Mouse (Mus musculus) spleen, postnatal 36 days (tissue): Measurements from ENCODE around the gene Yaf2.

Experiments used
- DNase-seq, 2 experiments: peaks; one replicate each; pipeline ENCODE4 v3.0.0; 2022; ENCODE audit warnings: low spot score in 2 of 2, mixed read lengths in 1 of 2

The Yaf2 gene

DNA sequence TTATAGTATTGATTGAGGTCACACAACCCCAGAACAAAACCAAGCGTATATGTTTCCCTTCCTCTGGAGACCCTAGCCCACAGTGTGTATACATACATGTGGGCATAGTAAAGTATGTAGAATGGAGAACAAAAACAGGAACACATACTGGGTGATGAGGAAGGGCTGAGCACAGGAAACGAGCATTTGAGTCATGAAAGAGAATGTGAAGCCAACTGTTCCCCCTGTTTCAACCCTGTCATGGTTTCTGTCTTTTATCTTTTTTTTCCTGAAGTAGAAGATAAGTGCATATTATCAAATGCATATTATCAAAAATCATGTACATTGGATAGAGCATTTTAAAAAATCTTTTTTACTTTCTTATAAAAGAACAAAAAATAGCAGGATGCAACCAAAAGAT, 49.1 kb downstream of the Yaf2 start:
- DNase-seq: no peak

GRCm38 (mm10) chr15:93285244-93285643, 51.5 kb downstream of the Yaf2 start:
- DNase-seq: peak; percentile 19 to 41

DNA sequence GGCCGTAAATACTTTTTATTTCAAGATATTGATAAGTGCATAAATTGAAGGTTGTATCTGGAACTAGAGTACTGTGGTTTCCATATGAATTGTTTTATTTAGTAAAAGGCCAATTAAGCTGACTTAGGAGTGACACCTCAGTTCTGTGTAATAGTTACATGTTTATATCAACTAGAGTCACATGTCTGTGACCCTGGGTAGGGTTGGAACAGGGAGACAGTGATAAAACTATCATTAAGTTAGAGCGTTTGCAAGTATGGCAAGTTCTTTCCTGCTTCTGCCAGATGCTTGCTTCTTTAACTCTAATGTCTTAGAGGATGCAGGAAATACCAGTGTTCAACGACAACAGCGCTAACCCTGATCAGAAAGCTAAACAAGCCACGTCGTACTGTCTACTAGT, 52.4 kb downstream of the Yaf2 start:
- peak in 1 of 2 experiments; percentile 45 for DNase-seq

DNA sequence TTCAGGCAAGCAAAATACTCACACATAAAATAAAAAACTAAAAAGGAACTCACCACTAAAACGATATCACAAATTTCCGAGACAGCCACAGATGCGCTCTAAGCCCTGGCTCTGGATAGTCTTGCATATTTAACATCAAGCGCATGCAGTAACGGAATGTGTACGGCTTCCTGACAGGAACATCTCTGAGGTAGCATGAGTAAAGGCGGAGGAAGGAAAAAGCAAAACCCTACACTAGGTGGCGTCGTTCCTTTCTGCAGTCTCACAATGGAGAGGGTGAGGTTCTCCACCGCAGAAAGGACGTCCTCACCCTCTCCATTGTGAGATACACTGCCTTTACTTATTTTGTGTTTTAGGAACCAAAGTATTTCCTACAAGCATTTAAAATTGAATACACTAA, 53.4 kb downstream of the Yaf2 start:
- no peak for DNase-seq

DNA sequence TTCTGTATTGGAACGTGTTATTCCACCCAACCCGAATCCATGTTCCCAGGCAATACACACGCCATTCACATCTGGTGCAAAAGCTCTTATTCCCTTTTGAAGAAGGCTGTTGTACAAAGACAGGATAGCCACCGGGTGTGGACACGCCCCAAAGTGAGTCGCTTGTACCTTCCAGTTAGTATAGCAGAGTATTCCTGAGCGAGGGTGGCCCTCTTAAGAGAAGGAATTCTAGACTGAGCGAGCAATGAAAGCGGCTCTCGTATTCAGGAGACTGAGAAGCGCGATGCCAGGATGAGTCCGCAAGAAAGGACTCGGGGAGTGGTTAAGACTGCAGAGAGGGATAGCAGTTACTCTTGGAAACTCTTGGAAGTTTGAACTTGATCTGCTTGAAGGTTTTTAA, 60.5 kb downstream of the Yaf2 start:
- no peak for DNase-seq

- peak in 1 of 2 experiments; percentile 63 for DNase-seq
These were observed 61.1 kb downstream of the Yaf2 start for GRCm38 (mm10) chr15:93275623-93276022.

DNA sequence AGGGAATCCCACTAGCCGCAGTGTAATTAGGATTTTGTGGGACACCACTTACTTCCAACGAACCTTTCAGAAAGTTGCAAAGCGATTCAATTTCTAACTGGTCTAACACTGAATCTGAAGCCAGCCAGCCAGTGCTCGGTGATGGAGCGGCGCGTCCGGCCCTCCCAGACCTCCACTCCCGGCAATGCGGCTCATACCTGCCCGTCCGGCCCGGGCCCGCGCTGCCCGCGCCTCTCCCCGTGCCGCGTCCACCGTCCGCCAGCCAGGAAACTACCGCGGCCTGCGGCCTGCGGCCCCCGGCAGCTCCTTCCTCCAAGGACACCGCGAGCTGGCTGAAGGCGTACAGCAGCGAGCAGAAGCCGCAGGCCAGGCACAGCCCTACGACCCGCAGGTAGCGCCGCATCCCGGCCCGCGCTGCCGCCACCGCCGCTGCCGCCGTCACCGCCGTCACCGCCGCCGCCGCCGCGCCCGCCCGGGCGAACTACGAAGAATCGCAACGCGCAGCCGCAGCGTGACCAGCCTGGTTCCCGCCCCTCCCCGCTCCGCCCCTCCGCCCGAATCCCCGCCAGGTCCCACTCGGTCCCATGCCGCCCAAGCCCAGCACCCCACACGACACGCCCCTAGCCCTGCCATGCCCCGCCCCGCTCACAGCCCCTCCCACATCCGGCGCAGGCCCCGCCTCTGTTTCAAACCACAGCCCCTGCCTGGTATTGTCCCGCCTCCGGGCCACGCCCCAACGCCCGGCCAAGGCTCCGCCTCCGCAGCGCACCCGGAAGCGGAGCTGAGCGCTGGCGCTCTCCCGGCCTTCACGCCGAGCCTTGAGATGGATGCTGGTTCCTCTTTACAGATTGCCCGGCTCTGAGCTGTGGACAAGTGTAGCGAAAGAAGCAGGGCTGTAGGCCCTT, 61.8 kb downstream of the Yaf2 start, which contains the start of gene Gxylt1:
TSS of gene Gxylt1 (minus strand) at position 501 of the 905 bp plus-strand sequence.
- DNase-seq: peak; percentile 99

- DNase-seq: no peak
These were observed 62.7 kb downstream of the Yaf2 start for GRCm38 (mm10) chr15:93273788-93274678.

DNA sequence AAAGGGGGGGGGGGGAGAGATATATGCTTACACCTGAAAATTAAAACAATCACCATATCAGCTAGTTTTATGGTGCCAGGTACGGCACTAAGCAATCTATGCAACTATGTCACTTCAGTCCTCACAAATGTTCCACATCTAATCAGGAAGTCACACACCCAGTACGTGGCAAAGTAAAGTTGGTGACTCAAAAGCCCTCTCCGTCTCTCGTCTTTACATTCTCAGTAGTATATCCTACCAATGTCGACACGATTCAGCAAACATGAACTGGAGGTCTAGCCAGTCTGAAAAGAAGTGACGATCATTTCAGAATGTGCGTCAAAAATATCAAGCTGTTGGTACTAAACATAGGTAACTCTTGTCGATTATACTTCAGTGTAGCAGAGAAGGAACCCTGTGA, 63.8 kb downstream of the Yaf2 start:
- DNase-seq: no peak

- DNase-seq: peak; percentile 29 to 44
These were observed 66.4 kb downstream of the Yaf2 start for GRCm38 (mm10) chr15:93270289-93270855.

- no peak for DNase-seq
These were observed 67.2 kb downstream of the Yaf2 start for GRCm38 (mm10) chr15:93269572-93269971.

DNA sequence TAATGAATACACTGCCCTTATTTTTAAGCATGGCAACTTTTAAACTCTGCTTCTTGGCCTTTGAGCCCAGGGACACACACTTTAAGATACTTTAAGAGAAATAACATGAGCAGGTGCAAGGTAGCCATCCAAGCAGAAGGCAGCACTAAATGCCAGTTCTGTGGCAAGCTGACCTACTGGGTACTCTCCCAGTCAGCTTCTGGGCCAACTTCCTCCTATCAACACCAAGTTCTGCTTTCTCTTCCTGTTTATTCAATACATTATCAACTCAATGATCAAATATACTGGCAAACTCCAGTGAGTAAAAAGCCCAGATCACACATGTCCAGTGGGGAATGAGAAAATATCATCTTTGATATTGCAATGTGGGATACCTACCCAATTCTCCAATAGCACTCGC, 68.7 kb downstream of the Yaf2 start:
- peak; percentile 61 to 66 for DNase-seq

DNA sequence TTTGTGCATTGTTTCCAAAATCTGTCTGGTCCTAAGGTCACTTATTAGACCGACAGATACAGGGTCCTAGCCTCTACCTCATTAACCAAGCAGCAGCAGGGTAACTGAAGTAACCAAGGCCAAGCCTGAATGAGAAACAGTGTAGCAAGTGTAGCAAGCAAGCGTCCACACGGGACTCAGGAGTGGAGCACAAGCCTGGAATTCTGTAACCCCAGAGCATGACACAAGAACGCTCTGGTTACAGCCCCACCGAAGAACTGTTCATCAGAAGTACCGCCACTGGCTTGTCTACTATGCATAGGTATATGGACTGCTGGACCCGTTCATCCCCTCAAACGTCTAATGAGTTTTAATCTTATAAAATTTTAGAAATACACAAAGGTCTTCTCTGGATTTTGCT, 69.3 kb downstream of the Yaf2 start:
- no peak for DNase-seq

DNA sequence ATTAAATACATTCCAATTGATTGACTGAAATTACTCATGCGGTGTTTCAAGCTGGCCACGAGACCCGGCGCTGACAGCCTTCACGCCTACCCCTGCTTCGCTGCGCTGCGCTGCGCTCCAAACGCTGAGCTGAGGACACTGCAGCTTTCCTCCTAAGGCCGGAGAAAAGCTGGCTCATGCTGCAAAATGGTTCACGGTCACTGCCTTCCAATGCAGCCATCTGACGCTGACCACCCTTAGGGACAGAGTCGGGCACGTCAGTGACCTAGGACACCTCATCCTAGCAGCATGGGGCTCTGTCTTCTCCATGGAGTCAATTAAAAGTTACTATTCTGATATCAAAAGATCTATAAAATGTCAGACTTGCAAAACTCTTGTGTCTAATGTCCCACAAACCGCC, 70.4 kb downstream of the Yaf2 start:
- no peak for DNase-seq

GRCm38 (mm10) chr15:93265728-93266127, 71.0 kb downstream of the Yaf2 start:
- peak; percentile 50 to 68 for DNase-seq

- no peak for DNase-seq
These were observed 71.5 kb downstream of the Yaf2 start for GRCm38 (mm10) chr15:93265231-93265630.

DNA sequence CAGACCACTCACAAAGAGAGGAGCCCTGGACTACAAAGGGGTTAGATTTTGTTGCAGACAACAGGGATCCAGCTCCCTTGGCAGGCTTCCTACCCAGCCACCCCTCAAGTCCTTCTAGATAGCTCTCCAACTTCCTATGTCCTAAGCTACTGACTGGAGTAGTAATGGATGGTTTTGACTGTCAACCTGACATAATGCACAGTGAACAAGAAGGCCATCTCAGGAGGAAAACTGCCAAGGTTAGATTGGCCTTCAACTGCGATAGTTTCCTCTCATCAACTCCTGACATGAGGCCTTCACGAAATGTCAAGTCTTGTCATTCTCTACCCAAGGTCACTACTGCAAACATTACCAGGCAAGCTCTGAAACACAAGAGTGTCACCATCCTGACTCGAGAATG, 72.5 kb downstream of the Yaf2 start:
- DNase-seq: no peak

DNA sequence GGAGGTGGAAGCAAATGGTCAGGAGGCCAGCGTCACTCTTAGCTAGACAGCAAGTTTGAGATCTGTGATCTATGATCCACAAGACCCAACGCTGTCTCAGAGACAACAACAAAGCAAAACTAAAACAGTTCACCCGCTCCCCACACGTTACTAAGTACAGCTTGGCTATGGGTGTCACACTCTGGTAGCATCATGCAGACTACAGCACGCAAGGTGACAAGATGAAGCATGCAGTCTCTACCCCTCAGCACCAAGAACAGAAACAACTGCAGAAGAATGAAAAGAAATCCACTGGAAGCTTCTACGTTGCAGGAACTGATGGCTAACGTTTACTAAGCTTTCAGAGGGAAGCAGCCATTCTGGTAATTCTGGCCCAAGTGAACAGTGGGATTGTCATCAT, 73.2 kb downstream of the Yaf2 start:
- DNase-seq: no peak

DNA sequence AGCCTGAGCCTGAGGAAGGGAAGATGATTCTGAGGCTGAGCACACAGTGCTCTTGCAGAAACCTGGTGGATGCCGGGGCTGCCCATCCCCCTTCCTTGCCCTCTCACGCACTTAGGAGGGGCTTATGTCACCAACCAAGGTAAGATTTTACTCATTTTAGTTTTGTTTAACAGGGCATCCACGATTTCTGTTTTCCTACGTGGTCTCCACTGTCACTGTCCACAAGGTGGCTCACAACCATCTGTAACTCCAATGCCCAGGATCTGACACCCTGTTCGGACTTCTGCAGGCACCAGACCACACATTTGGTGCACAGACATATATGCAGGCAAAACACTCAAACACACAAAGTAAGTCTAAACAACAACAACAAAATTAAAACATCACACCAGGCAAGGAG, 73.9 kb downstream of the Yaf2 start:
- no peak for DNase-seq

- DNase-seq: no peak
These were observed 74.5 kb downstream of the Yaf2 start for GRCm38 (mm10) chr15:93262274-93262673.

- no peak for DNase-seq
These were observed 76.8 kb downstream of the Yaf2 start for GRCm38 (mm10) chr15:93259933-93260332.

DNA sequence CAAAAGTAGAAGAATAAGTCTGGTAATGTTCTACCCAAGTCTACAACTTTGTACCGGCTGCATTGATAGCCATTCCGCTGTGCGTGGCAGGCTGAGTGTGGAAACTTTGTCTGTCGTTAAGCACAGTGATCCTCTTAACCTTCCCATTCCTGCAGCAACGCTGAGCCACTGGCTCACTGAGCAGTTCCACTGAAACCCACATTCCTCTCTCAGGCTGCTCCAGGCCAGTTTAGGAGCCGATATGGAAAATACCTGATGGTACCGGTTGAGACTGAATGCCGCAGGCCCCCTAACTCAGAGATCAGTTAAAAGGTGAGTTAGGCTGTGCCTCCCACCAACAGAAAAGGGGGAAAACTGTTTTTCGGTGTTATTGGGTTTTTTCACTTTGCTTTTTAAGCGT, 81.4 kb downstream of the Yaf2 start:
- DNase-seq: no peak
